Comparison of ENCODE assay signal across 8 mouse cellular contexts in the genomic region with DNA sequence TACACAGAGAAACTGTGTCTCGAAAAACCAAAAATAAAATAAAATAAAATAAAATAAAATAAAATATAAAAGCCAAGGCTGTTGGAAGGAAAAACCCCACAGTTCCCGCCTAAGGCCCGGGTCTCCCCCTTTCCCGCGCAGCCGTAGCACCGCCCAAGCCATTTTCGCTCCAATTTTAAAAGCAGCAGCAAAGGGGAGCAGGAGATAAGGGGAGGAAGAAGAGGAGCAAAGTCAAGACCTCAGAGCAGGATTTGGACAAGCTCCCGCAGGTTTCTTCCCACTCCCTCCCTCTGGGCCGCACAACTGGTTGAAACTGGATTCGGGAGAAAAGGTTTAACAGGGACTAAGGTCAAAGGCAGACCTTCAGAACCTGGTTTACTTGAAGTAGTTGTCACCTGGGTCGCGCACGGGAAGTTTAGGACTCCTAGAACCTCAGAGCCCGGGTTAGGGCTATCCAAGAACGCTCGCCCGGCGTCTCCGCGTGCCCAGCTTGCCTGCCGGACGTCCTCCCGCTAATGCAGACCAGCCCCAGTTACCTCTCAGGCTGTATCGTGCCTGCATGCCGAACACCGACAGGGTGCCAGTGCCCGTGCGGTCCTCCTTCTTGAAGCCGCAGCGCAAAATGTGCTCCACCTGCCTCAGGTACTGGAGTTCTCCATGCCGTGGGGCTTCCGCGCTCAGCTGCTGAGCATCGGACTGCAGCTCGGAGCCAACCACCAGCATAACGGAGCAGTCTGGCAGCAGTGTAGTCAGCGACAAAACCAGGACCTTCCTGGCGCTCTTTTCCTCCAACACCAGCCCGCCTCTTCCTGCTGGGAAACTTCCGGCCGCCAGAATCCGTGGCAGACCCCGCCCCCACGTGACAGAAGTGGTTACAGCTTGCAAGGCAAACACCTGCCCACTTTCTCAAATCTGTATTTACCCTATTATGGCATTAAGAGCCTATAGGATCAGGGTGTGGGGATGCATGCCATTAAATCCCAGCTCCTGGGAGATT. TPM values are rescaled to one million over a fixed set of nuclear protein-coding genes. Genes with fewer than 3 reads are reported as not detected.
A peak's percentile ranks its signal among the peaks of the same experiment; 100 is the strongest.
DNase-seq lines count a peak whose midpoint lies in the region; ATAC-seq and TF ChIP-seq lines count a peak whose summit lies in the region.

A gene (minus strand): TSS at position 793 of the 997 bp plus-strand sequence.

- peak; percentile 69; the same call in 1 of the 2 replicates for TF ChIP-seq POLR2A in lung, adult 2 months (IDR thresholded peaks at IDR 0.05; ENCODE audit: borderline replicate concordance, extremely low read depth, low read depth, low read length)
- TF ChIP-seq POLR2A in olfactory bulb, adult 2 months (IDR thresholded peaks at IDR 0.05; ENCODE audit: insufficient read depth, low read depth, low read length) = peak; percentile 18; the same call in 1 of the 2 replicates
- TF ChIP-seq POLR2A in thymus, adult 2 months (IDR thresholded peaks at IDR 0.05; ENCODE audit: control insufficient read depth, extremely low read depth, insufficient read depth, low read length, poor library complexity) = 0 out of 2 replicates have a peak, but pooled peaks have one; percentile 28

- H3K36me3 ChIP-seq in ES-E14 (ENCODE audit: control insufficient read depth, insufficient read depth, low read length, poor library complexity, severe bottlenecking) = peaks cover 7% of the 10 kb centered on the region
- H3K36me3 ChIP-seq in forebrain, embryonic 15.5 days = peaks cover 15% of the 10 kb centered on the region
- H3K36me3 ChIP-seq in thymus, adult 2 months (ENCODE audit: control insufficient read depth, insufficient read depth, low read length) = peaks cover 16% of the 10 kb centered on the region

- intact Hi-C loops in heart, postnatal 25 days (cut with DNase I) = loop anchor here (10.0 kb wide), 1 partner anchor 248 kb away; no protein-coding TSS in a partner anchor

- in situ Hi-C loops in ES-E14 (cut with MboI; ENCODE audit: low sequenced_read_pairs in 2 of 2, unreplicated experiment in 2 of 2) = no loop called here

- H3K4me2 ChIP-seq in forebrain, embryonic 15.5 days (replicated peaks) = peak within 1 kb of the TSS; percentile 87

- H3K27ac ChIP-seq in ES-E14 (ENCODE audit: insufficient read depth, low read depth, low read length, poor library complexity, severe bottlenecking) = peak within 1 kb of the TSS; percentile 90
- peak within 1 kb of the TSS; percentile 83 for H3K27ac ChIP-seq in forebrain, embryonic 15.5 days (replicated peaks)
- H3K27ac ChIP-seq in olfactory bulb, adult 2 months (ENCODE audit: insufficient read depth, low read depth, low read length) = no peak within 1 kb of the TSS
- no peak within 1 kb of the TSS for H3K27ac ChIP-seq in thymus, adult 2 months (ENCODE audit: control insufficient read depth, insufficient read depth, low read length)

- peak; percentile 95 for ATAC-seq in forebrain, embryonic 15.5 days (replicated peaks)

- H3K4me1 ChIP-seq in ES-E14 (ENCODE audit: control insufficient read depth in 2 of 2, insufficient read depth in 2 of 2, low read length in 2 of 2, poor library complexity in 1 of 2) = peaks cover 0 to 3% of the 10 kb centered on the region in 2 experiments; a peak in 1 of 4 replicates
- peaks cover 11% of the 10 kb centered on the region; the same call in 1 of the 2 replicates for H3K4me1 ChIP-seq in forebrain, embryonic 15.5 days
- H3K4me1 ChIP-seq in lung, adult 2 months (ENCODE audit: control insufficient read depth, insufficient read depth, low read length) = no peaks in the 10 kb centered on the region
- peaks cover 2% of the 10 kb centered on the region; the same call in 1 of the 2 replicates for H3K4me1 ChIP-seq in olfactory bulb, adult 2 months (ENCODE audit: control insufficient read depth, insufficient read depth, low read length)
- H3K4me1 ChIP-seq in thymus, adult 2 months (replicated peaks; ENCODE audit: control insufficient read depth, insufficient read depth, low read length) = peaks cover 4% of the 10 kb centered on the region

- peak; percentile 83 for DNase-seq in ES-E14 (ENCODE audit: low read depth, low spot score)
- DNase-seq in cerebellum, adult 11 months = peak; percentile 52
- DNase-seq in heart, postnatal 25 days (ENCODE audit: low spot score) = peak; percentile 60
- peak; percentile 36 to 73 for DNase-seq in layer of hippocampus, adult 18-20 months (ENCODE audit: low spot score in 2 of 2)
- DNase-seq in lung, adult 2 months = peak; percentile 67
- DNase-seq in thymus, adult 2 months = peak; percentile 82

- peak within 1 kb of the TSS; percentile 92 to 95 for H3K4me3 ChIP-seq in ES-E14 (ENCODE audit: insufficient read depth in 1 of 2, low read depth in 1 of 2, low read length in 2 of 2, poor library complexity in 1 of 2, severe bottlenecking in 1 of 2)
- H3K4me3 ChIP-seq in forebrain, embryonic 15.5 days = peak within 1 kb of the TSS; percentile 81
- H3K4me3 ChIP-seq in lung, adult 2 months (replicated peaks; ENCODE audit: extremely low read depth, low read depth, low read length) = peak within 1 kb of the TSS; percentile 75
- H3K4me3 ChIP-seq in olfactory bulb, adult 2 months (ENCODE audit: insufficient read depth, low read depth, low read length) = peak within 1 kb of the TSS; percentile 88
- peak within 1 kb of the TSS; percentile 67 for H3K4me3 ChIP-seq in thymus, adult 2 months (ENCODE audit: control insufficient read depth, insufficient read depth, low read length)

- no peaks in the 10 kb centered on the region for H3K9me3 ChIP-seq in ES-E14 (ENCODE audit: control insufficient read depth, insufficient read depth, low read depth, low read length)
- no peaks in the 10 kb centered on the region for H3K9me3 ChIP-seq in forebrain, embryonic 15.5 days

- under 1% methylated on average over 45 of the region's 45 CpGs for WGBS in forebrain, embryonic 15.5 days
- WGBS in lung, adult 2 months = under 1% methylated on average over 45 of the region's 45 CpGs
- 2% methylated on average over 45 of the region's 45 CpGs for WGBS in olfactory bulb, adult 2 months
- under 1% methylated on average over 45 of the region's 45 CpGs for WGBS in thymus, adult 2 months

- no peak for TF ChIP-seq CTCF in lung, adult 2 months (IDR thresholded peaks at IDR 0.05; ENCODE audit: insufficient read depth, low read length)
- TF ChIP-seq CTCF in olfactory bulb, adult 2 months (IDR thresholded peaks at IDR 0.05; ENCODE audit: insufficient read depth, low read depth, low read length) = no peak
- TF ChIP-seq CTCF in thymus, adult 2 months (IDR thresholded peaks at IDR 0.05; ENCODE audit: borderline replicate concordance, control insufficient read depth, extremely low read depth, insufficient read depth, low read length, poor library complexity) = no peak

- no peaks in the 10 kb centered on the region for H3K27me3 ChIP-seq in forebrain, embryonic 15.5 days
- H3K27me3 ChIP-seq in thymus, adult 2 months (ENCODE audit: control insufficient read depth, insufficient read depth, low read length) = no peaks in the 10 kb centered on the region

- peak within 1 kb of the TSS; percentile 95 for H3K9ac ChIP-seq in ES-E14 (ENCODE audit: insufficient read depth, low read depth, low read length, poor library complexity, severe bottlenecking)
- H3K9ac ChIP-seq in forebrain, embryonic 15.5 days (replicated peaks) = peak within 1 kb of the TSS; percentile 74

TF ChIP-seq in ES-E14, 5 proteins besides CTCF, POLR2A, EP300 and RAD21:
- TF ChIP-seq CHD2 (IDR thresholded peaks at IDR 0.05; ENCODE audit: low read depth, low read length) (no peak), ZC3H11A (IDR thresholded peaks at IDR 0.05; ENCODE audit: borderline replicate concordance, low read depth, low read length) (no peak), HCFC1 (IDR thresholded peaks at IDR 0.05; ENCODE audit: borderline replicate concordance, insufficient read depth, low read length) (no peak; the same call in 1 of the 2 replicates), MAFK (IDR thresholded peaks at IDR 0.05; ENCODE audit: insufficient read depth, low read depth, low read length) (no peak), ZNF384 (IDR thresholded peaks at IDR 0.05; ENCODE audit: low read depth, low read length) (no peak)

RNA-seq across cellular contexts. Expression of the gene that starts here (rescaled TPM):
- total RNA-seq in ES-E14 (2012; rRNA removed) = 121 and 125 TPM in 2 replicates
- 99.2 and 114 TPM in 2 replicates for polyA plus RNA-seq in forebrain, embryonic 15.5 days (2015; fragmentation: Nextera tagmentation; extraction: Ambion mirVana)
- total RNA-seq in heart, postnatal 25 days (2021) = 1 to 10 TPM; 2.4 to 5.2 TPM
- 1 to 10 TPM; 4.9 to 5.0 TPM for total RNA-seq in layer of hippocampus, adult 18-20 months (2021)
- 9.7 and 12.2 TPM in 2 replicates for polyA plus RNA-seq in lung, adult 2 months (2012; rRNA removed)
- polyA plus RNA-seq in olfactory bulb, adult 2 months (2012; ENCODE audit: insufficient read depth, insufficient read length, low replicate concordance, missing spikeins) = not detected in 2 replicates
- polyA plus RNA-seq in thymus, adult 2 months (2012; rRNA removed) = 130 and 174 TPM in 2 replicates

Comparison
In these comparisons a context has a peak if more than half of its experiments do, and no peak if none do; other contexts are left out.
1. RNA of the gene that starts here (total RNA-seq): 121 to 125 TPM in ES-E14; 2.4 to 5.2 TPM in heart, postnatal 25 days and 4.9 to 5.0 TPM in layer of hippocampus, adult 18-20 months; every median in the first group is over 10 times any median in the second.
2. RNA of the gene that starts here (polyA plus RNA-seq): 130 to 174 TPM in thymus, adult 2 months, 99.2 to 114 TPM in forebrain, embryonic 15.5 days and 9.7 to 12.2 TPM in lung, adult 2 months; not detected in olfactory bulb, adult 2 months; every median in the first group is over 10 times any median in the second.
3. H3K27ac ChIP-seq: peak in ES-E14 (single experiment) and forebrain, embryonic 15.5 days (single experiment); none in olfactory bulb, adult 2 months (single experiment) and thymus, adult 2 months (single experiment).
4. POLR2A ChIP-seq: peak in every context shown above with its lines; median percentile 69 in lung, adult 2 months; 28 in thymus, adult 2 months; 18 in olfactory bulb, adult 2 months.
5. Peak in every context shown above with its lines, with median percentiles within 50 percentile points of each other: DNase-seq and H3K4me3 ChIP-seq.